Mouse (Mus musculus): ENCODE measurements at regions not wholly inside any gene's neighbourhood (a gene's known extent, or its start where the extent isn't known, plus 50 kb on each side); places are given as distances from the start of the nearest gene placed in this dataset.
A peak's percentile ranks its signal among the peaks of the same experiment; 100 is the strongest.

GRCm38 (mm10) chr13:47602646-47603045, 480.2 kb downstream of the Rnf144b start:
- no peak for DNase-seq

GRCm38 (mm10) chr13:47611439-47611838, 489.0 kb downstream of the Rnf144b start:
- no peak for DNase-seq

GRCm38 (mm10) chr13:47636511-47637103, 514.2 kb downstream of the Rnf144b start:
- no peak for DNase-seq

- DNase-seq: no peak
These were observed 519.9 kb downstream of the Rnf144b start for GRCm38 (mm10) chr13:47642341-47642740.

GRCm38 (mm10) chr13:47645081-47645480, 522.6 kb downstream of the Rnf144b start:
- DNase-seq: no peak

GRCm38 (mm10) chr13:47647693-47648092, 525.2 kb downstream of the Rnf144b start:
- no peak for DNase-seq

GRCm38 (mm10) chr13:47650093-47650492, 527.6 kb downstream of the Rnf144b start:
- DNase-seq: no peak

GRCm38 (mm10) chr13:47666470-47666869, 544.0 kb downstream of the Rnf144b start:
- no peak for DNase-seq

- peak; percentile 22 for DNase-seq
These were observed 544.7 kb downstream of the Rnf144b start for GRCm38 (mm10) chr13:47666956-47667701.

- DNase-seq: no peak
These were observed 565.7 kb downstream of the Rnf144b start for GRCm38 (mm10) chr13:47688131-47688530.

- DNase-seq: no peak
These were observed 567.2 kb upstream of the Id4 start for GRCm38 (mm10) chr13:47693815-47694214.

- no peak for DNase-seq
These were observed 565.2 kb upstream of the Id4 start for GRCm38 (mm10) chr13:47695877-47696276.

- DNase-seq: no peak
These were observed 560.5 kb upstream of the Id4 start for GRCm38 (mm10) chr13:47700556-47700955.

GRCm38 (mm10) chr13:47707961-47708609, 552.9 kb upstream of the Id4 start:
- DNase-seq: no peak

- DNase-seq: no peak
These were observed 551.7 kb upstream of the Id4 start for GRCm38 (mm10) chr13:47709323-47709722.

GRCm38 (mm10) chr13:47712507-47712906, 548.5 kb upstream of the Id4 start:
- no peak for DNase-seq

- no peak for DNase-seq
These were observed 544.8 kb upstream of the Id4 start for GRCm38 (mm10) chr13:47716265-47716664.

- DNase-seq: no peak
These were observed 540.4 kb upstream of the Id4 start for GRCm38 (mm10) chr13:47720645-47721044.

- no peak for DNase-seq
These were observed 526.6 kb upstream of the Id4 start for GRCm38 (mm10) chr13:47734415-47734814.

- DNase-seq: no peak
These were observed 525.5 kb upstream of the Id4 start for GRCm38 (mm10) chr13:47735426-47736063.

GRCm38 (mm10) chr13:47748906-47749305, 512.1 kb upstream of the Id4 start:
- no peak for DNase-seq

GRCm38 (mm10) chr13:47751033-47751432, 510.0 kb upstream of the Id4 start:
- DNase-seq: no peak

GRCm38 (mm10) chr13:47764802-47765597, 496.0 kb upstream of the Id4 start:
- DNase-seq: no peak
